Mouse (Mus musculus): ENCODE results near the gene Ift172.
"Not testable (repeated sequence)": the region's sequence is repeated elsewhere in the genome, so short reads cannot be mapped to it uniquely, and the experiment has no call there.

GRCm38 (mm10) chr5:31216554-31216953, 74.4 kb downstream of the Ift172 start:
- not testable (repeated sequence) for TF ChIP-seq ZMIZ1 (IDR thresholded peaks at IDR 0.05; ENCODE audit: low read depth, low read length); MAX (IDR thresholded peaks at IDR 0.05; ENCODE audit: low read length); POLR2A (IDR thresholded peaks at IDR 0.05; ENCODE audit: control insufficient read depth in 1 of 2, insufficient read depth in 1 of 2, low read depth in 1 of 2, low read length in 2 of 2, poor library complexity in 1 of 2); NELFE (IDR thresholded peaks at IDR 0.05; ENCODE audit: low read depth, low read length); TAL1 (IDR thresholded peaks at IDR 0.05; ENCODE audit: low read length); ZC3H11A (IDR thresholded peaks at IDR 0.05; ENCODE audit: low read depth, low read length); GATA1 (IDR thresholded peaks at IDR 0.05; ENCODE audit: low read depth, low read length); MYC (IDR thresholded peaks at IDR 0.05; ENCODE audit: low read depth, low read length); EP300 (IDR thresholded peaks at IDR 0.05; ENCODE audit: low read depth in 1 of 2, low read length in 2 of 2)
- TF ChIP-seq CTCF (IDR thresholded peaks at IDR 0.05 in 2 of 3, conservative IDR thresholded peaks at IDR 0.05 in 1 of 3; ENCODE audit: control insufficient read depth in 1 of 3, insufficient read depth in 1 of 3, low read depth in 2 of 3, low read length in 3 of 3, poor library complexity in 1 of 3, severe bottlenecking in 1 of 3) (peak in 1 of 3 experiments; percentile 15; a peak in 1 of 6 replicates), ZNF384 (IDR thresholded peaks at IDR 0.05; ENCODE audit: low read depth, low read length) (peak; percentile 81)
